Mouse (Mus musculus) hindbrain, embryonic 16.5 days (tissue): ENCODE results near the gene Morn3. TPM values are rescaled to one million over a fixed set of nuclear protein-coding genes. Genes with fewer than 3 reads are reported as not detected.
"Not testable (repeated sequence)": the region's sequence is repeated elsewhere in the genome, so short reads cannot be mapped to it uniquely, and the experiment has no call there.

ENCODE experiments used
- ATAC-seq: fragments of 200-750 bp; cut with Nextera tagmentation; 2 replicates; pipeline ENCODE4 v1.8.0; 2017; ENCODE audit warnings: moderate TSS enrichment, moderate library complexity
- H3K27ac ChIP-seq: fragments of 300-500 bp; sonication (generic); 2 replicates; pipeline ENCODE4 v1.5.1; 2014; ENCODE audit warnings: low read depth, mild to moderate bottlenecking, control low read depth, low read length, moderate library complexity
- H3K27me3 ChIP-seq: fragments of 300-500 bp; sonication (generic); replicated peaks from 2 replicates; pipeline ENCODE4 v1.6.1; 2014; ENCODE audit warnings: low read length; ENCODE audit not compliant: control insufficient read depth, insufficient read depth
- H3K36me3 ChIP-seq: fragments of 300-500 bp; sonication (generic); 2 replicates; pipeline ENCODE4 v1.6.1; 2014; ENCODE audit warnings: mild to moderate bottlenecking, low read length, moderate library complexity, mixed read lengths; ENCODE audit not compliant: control insufficient read depth, insufficient read depth
- H3K4me1 ChIP-seq: fragments of 300-500 bp; sonication (generic); 2 replicates; pipeline ENCODE4 v1.6.1; 2014; ENCODE audit warnings: low read depth, low read length; ENCODE audit not compliant: control insufficient read depth, insufficient read depth
- H3K4me2 ChIP-seq: fragments of 300-500 bp; sonication (generic); 2 replicates; pipeline ENCODE4 v1.6.1; 2014; ENCODE audit warnings: mild to moderate bottlenecking, low read length, control low read depth, moderate library complexity
- H3K4me3 ChIP-seq: fragments of 300-500 bp; sonication (generic); 2 replicates; pipeline ENCODE4 v1.5.1; 2014; ENCODE audit warnings: mild to moderate bottlenecking, low read length, control low read depth, moderate library complexity
- H3K9ac ChIP-seq: fragments of 300-500 bp; sonication (generic); 2 replicates; pipeline ENCODE4 v1.6.1; 2014; ENCODE audit warnings: low read depth, mild to moderate bottlenecking, control low read depth, low read length, moderate library complexity
- H3K9me3 ChIP-seq: fragments of 300-500 bp; sonication (generic); 2 replicates; pipeline ENCODE4 v1.6.1; 2014; ENCODE audit warnings: mild to moderate bottlenecking, low read length, moderate library complexity; ENCODE audit not compliant: control insufficient read depth
- WGBS: fragments of 180-500 bp; shearing (Covaris S2); extraction: QIAGEN DNeasy Blood & Tissue Kit; methylation state at CpG from one replicate; pipeline ENCODE4 v1.1.7; 2014; 5-methylcytosine and 5-hydroxymethylcytosine counted together
- polyA plus RNA-seq: library from polyadenylated mRNA; unstranded; fragments of >200 nt; fragmentation: Nextera tagmentation; extraction: Ambion mirVana; gene quantifications from 2 replicates; pipeline ENCODE4 v1.2.1, GENCODE M21; 2015

Gene Morn3
- polyA plus RNA-seq, 1 experiment from 2014 or later: 0.81 TPM

DNA sequence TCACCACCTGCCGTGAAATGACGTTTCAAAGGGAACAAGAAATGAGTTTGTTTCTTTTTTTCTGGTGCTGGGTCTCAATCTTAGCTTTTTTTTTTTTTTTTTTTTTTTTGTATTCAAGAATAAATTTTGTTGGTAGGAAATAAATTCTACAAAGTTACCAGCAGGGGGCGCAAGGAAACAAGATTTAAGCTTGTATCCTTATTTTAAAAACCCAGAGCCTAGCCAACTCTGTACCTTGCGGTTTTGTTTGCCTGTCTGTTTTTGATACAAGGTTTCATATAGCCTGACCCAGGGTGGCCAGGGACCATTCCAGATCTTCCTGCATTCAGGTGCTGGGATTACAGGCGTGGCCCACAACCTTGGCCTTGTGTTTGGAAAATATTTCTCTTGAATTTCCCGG, 17.4 kb upstream of the Morn3 start:
- H3K4me2 ChIP-seq: no peak overlapping the region
- 30% methylated on average over 6 of the region's 6 CpGs for WGBS
- no peaks in the 10 kb centered on the region for H3K9me3 ChIP-seq
- H3K9ac ChIP-seq: no peak overlapping the region
- no peaks in the 10 kb centered on the region for H3K36me3 ChIP-seq
- H3K4me3 ChIP-seq: no peak overlapping the region
- ATAC-seq: no peak
- no peak overlapping the region for H3K27ac ChIP-seq
- no peaks in the 10 kb centered on the region for H3K27me3 ChIP-seq
- H3K4me1 ChIP-seq: no peaks in the 10 kb centered on the region

DNA sequence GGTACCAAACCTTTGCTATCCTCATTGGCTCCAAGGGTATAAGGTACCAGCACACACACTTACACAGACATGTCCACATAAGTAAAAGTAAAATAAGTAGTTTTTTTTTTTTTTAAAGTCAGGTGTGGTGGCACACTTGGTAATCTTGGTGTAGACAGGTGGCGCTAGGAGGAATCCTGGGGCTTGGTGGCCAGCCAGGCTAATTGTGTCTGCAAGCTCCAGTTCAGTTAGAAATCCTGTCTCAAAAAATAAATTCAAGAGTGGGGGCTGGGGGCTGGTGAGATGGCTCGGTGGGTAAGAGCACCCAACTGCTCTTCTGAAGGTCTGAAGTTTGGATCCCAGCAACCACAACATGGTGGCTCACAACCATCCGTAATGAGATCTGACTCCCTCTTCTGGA, 16.3 kb upstream of the Morn3 start:
- H3K4me3 ChIP-seq: no peak overlapping the region
- H3K9me3 ChIP-seq: no peaks in the 10 kb centered on the region
- H3K27me3 ChIP-seq: no peaks in the 10 kb centered on the region
- H3K27ac ChIP-seq: no peak overlapping the region
- no peak overlapping the region for H3K9ac ChIP-seq
- no peak for ATAC-seq
- no peaks in the 10 kb centered on the region for H3K36me3 ChIP-seq
- no peak overlapping the region for H3K4me2 ChIP-seq
- 90% methylated on average over 3 of the region's 3 CpGs for WGBS
- H3K4me1 ChIP-seq: peaks cover 4% of the 10 kb centered on the region; the same call in 1 of the 2 replicates

DNA sequence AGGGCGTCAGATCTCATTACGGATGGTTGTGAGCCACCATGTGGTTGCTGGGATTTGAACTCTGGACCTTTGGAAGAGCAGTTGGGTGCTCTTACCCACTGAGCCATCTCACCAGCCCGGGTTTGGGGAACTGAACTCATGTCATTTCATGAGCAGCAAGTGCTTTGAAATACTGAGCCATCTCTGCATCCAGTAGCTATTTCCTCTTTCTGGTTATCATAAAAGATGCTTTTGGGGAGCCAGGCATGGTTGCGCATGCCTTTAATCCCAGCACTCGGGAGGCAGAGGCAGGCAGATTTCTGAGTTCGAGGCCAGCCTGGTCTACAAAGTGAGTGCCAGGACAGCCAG, 14.6 kb upstream of the Morn3 start:
- H3K4me1 ChIP-seq, H3K4me3 ChIP-seq, H3K27me3 ChIP-seq, H3K9me3 ChIP-seq, H3K4me2 ChIP-seq, H3K36me3 ChIP-seq, H3K27ac ChIP-seq, H3K9ac ChIP-seq, ATAC-seq: not testable (repeated sequence)
- WGBS: 83% methylated on average over 6 of the region's 6 CpGs

DNA sequence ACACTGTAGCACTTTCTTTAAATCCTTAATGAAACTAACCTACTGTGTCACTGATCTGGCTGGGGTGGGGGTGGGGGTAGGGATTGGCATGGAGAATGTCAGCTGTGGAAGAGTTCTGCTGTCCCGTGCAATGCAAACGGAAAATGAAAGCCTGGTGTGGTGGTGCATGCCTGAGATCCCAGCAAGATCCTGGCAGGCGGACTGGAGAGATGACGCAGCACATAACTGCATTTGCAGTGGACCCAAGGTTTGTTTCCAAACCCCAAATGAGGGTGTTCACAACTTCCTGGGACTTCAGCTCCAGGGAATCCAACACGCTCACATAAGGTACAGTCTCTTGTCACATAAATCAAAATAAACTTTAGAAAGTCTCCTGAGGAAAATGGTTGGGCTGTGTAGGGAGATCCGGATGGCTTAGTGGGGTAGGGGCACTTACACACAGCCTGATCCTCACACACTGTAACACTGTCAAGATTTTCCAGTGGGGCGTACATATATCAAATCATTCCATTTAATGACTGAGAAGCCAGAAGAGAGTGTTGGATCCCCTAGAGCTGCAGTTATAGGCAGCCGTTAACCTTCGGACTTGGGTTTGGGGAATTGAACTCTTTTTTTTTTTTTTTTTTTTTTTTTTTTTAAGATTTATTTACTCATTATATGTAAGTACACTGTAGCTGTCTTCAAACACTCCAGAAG, 14.0 kb upstream of the Morn3 start:
- H3K27ac ChIP-seq: no peak overlapping the region
- H3K4me2 ChIP-seq: no peak overlapping the region
- WGBS: 81% methylated on average over 9 of the region's 9 CpGs
- no peaks in the 10 kb centered on the region for H3K27me3 ChIP-seq
- no peak overlapping the region for H3K4me3 ChIP-seq
- ATAC-seq: no peak
- no peak overlapping the region for H3K9ac ChIP-seq
- H3K4me1 ChIP-seq: peaks cover 4% of the 10 kb centered on the region; the same call in 1 of the 2 replicates
- H3K9me3 ChIP-seq: no peaks in the 10 kb centered on the region
- no peaks in the 10 kb centered on the region for H3K36me3 ChIP-seq

DNA sequence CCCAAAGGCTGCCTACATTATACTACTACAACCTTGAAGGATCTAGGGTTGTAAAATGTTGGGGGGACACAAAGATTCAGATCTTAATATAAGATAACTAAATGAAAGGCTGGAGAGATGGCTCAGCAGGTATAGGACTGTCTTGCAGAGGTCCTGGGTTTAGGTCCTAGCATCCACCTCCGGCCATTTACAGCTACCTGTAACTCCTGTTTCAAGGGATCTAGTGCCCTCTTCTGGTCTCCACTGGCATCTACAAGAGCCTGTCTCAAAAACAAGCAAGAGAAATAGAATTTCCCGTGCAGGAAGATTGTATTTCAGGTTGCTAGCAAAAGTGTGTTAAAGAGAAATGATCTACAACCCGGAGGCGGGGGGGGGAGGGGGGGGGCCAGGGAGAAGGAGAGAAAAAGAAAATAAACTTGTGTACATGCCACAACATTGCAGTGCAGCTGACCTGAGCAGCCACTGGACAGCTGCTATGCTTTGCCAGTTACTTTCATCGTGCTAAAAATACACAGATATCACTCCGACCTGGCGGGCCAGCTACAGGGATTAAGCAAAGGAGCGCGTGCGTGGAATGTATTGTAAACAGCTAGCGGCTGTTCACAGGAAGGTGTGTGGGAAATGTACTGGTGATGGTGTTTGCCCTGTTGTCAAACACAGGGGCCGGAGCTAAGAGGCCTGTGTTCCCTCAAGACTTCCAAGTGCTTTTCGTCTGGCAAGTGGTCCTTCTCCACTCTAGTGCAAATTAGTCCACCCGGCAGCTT, 13.1 kb upstream of the Morn3 start:
- no peak overlapping the region for H3K9ac ChIP-seq
- no peaks in the 10 kb centered on the region for H3K9me3 ChIP-seq
- 46% methylated on average over 14 of the region's 14 CpGs for WGBS
- no peak for ATAC-seq
- no peaks in the 10 kb centered on the region for H3K36me3 ChIP-seq
- no peak overlapping the region for H3K4me2 ChIP-seq
- H3K4me3 ChIP-seq: no peak overlapping the region
- H3K27me3 ChIP-seq: no peaks in the 10 kb centered on the region
- peaks cover 4% of the 10 kb centered on the region; the same call in 1 of the 2 replicates for H3K4me1 ChIP-seq
- H3K27ac ChIP-seq: no peak overlapping the region

DNA sequence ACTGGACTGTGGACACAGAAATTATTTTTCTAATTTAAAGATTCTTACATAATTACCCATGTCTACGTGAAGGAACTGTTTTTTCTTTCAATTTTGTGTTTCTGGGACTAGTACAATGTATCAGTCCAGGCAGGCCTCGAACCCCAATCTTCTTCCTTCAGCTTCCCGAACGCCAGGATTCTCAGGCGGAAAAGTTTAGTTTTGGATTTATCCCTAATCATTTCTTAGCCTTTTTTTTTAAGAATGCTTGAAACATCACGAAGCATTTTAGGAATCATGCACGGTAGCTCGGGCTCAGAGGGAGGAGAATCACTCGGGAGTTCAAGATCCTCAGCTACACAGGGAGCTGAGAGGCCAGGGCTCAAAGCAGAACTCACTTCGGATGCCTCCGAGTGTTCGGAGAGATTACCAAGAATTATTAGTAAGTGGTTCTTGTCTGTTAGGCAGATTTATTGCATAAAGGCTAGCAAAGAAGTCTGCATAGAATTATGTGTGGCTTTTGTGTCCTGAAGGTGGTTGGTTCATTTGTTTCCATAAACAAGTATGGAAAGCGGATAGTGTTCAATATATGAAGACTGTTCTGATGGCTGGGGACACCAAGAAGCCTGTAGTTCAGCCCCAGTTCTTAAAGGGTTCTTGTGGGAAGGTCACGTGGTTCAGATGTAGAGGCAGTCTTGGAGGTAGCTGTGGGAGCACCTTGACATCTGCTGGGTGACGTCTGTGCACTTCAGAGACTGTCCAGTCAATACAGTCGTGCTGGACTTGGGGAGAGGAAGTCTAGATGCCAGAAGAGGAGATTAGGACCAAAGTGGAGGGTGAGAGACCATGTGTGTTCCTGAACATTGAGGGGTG, 11.7 kb upstream of the Morn3 start:
- H3K4me2 ChIP-seq: peak overlapping the region; percentile 57
- H3K27ac ChIP-seq: peak overlapping the region; percentile 59
- H3K9ac ChIP-seq: peak overlapping the region; percentile 45
- WGBS: 45% methylated on average over 16 of the region's 16 CpGs
- H3K9me3 ChIP-seq: no peaks in the 10 kb centered on the region
- peak overlapping the region; percentile 43 for H3K4me3 ChIP-seq
- H3K4me1 ChIP-seq: peaks cover 4% of the 10 kb centered on the region; the same call in 1 of the 2 replicates
- ATAC-seq: no peak
- H3K36me3 ChIP-seq: no peaks in the 10 kb centered on the region
- no peaks in the 10 kb centered on the region for H3K27me3 ChIP-seq

DNA sequence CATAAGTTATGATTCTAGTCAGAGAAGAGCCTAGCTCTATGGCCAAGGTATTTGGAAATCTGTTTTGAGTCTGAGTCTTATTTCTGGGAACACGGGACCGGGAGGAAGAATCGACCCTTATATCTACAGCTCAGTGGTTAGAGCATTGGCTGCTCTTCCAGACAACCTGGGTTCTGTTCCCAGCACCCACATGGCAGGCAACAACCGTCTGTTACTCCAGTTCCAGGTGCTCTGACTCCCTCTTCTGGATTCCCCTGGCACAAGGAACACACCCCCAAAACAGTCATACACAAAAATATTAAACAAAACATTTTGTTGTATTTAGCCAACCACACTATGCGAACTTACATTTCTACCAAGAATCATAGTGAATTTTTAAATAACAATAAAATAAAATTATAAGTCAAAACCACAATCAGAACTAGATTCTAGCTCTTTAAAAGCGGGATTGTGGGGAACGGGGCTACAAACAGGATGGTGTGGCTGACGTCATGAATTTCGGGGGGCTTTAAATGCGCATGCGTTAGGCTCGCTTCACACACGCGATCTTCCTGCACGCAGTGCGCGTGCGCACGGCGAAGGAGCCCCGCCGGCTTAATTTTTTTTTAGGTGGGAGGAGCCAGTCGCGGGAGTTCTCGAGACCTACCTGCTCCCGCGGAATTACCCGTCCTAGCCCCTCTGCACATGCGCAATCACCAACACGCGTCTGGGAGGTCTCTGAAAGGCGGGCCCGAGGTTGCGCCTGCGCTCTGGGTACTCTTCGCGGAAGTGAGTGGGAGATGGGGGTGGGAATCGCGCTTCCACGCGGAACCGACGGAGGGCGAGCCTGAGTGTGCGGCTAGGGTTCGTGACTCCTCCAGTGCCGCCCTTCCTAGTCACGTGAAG, 10.8 kb upstream of the Morn3 start:
- 8% methylated on average over 48 of the region's 48 CpGs for WGBS
- Histone ChIP-seq H3K9ac (peak overlapping the region; percentile 45), H3K36me3 (no peaks in the 10 kb centered on the region), H3K27ac (peak overlapping the region; percentile 59), H3K9me3 (no peaks in the 10 kb centered on the region), H3K27me3 (no peaks in the 10 kb centered on the region), H3K4me3 (peak overlapping the region; percentile 43), H3K4me1 (peaks cover 4% of the 10 kb centered on the region; the same call in 1 of the 2 replicates), H3K4me2 (peak overlapping the region; percentile 57)
- ATAC-seq: peak; percentile 97

DNA sequence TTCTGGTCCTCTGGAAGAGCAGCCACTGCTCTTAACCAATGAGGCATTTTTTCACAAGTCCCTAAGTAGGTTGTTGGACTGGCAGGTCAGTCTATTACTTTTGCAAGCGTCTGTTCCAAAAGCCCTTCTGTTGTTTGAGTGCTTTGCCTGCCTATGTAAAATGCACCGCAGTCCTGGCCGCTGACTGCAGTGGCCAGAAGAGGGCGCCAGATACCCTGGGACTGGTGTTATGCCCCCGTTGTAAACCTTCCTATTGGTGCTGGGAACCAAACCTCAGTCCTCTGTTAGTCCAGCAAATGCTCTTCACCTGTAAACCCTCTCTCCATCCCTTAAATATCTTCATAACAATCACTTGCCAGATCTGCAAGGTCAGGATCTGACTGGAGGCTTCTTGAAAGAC, 4.9 kb upstream of the Morn3 start:
- WGBS: 82% methylated on average over 5 of the region's 5 CpGs
- H3K9me3 ChIP-seq: no peaks in the 10 kb centered on the region

More for the DNA sequence above, 4.9 kb upstream of the Morn3 start:
- no peak for ATAC-seq
- Histone ChIP-seq H3K27me3 (no peaks in the 10 kb centered on the region), H3K4me1 (no peaks in the 10 kb centered on the region; the same call in 1 of the 2 replicates), H3K27ac (no peak overlapping the region), H3K36me3 (no peaks in the 10 kb centered on the region), H3K4me3 (no peak overlapping the region), H3K9ac (no peak overlapping the region), H3K4me2 (no peak overlapping the region)
